Mouse (Mus musculus): ENCODE data around the gene Gm45337. TPM values are rescaled to one million over a fixed set of nuclear protein-coding genes. Genes with fewer than 3 reads are reported as not detected.
"Not testable (repeated sequence)": the region's sequence is repeated elsewhere in the genome, so short reads cannot be mapped to it uniquely, and the experiment has no call there.

Gm45337 gene
- polyA plus RNA-seq (2015; fragmentation: Nextera tagmentation; extraction: Ambion mirVana): not detected in 2 replicates

DNA sequence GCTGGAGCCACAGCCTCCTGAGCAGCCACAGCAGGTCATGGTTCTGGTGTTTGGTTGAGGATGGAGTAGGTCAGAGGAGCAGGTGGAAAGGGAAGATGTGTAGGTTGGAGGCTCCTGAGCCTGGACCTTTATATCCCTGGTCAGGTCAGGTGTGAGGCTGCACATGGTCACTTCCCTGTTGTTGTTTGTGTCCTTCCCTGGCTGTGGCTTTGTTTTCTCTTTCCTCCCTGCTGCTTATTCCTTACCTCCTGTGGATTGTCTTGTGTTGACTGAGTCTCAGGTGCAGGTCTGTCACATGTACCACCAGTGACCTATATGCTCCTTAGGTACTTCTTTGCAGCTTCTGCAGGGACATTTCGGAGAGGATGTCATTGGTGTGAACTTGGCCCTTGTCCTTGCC is at the start of gene Gm45337:
Gene Gm45337 (minus strand): TSS at position 101 of the 400 bp plus-strand sequence.
- Histone ChIP-seq H3K9me3 (no peaks in the 10 kb centered on the region), H3K4me1 (peaks cover 9% of the 10 kb centered on the region), H3K27me3 (replicated peaks) (peaks cover 7% of the 10 kb centered on the region), H3K4me3 (no peak within 1 kb of the TSS), H3K4me2 (no peak within 1 kb of the TSS), H3K36me3 (no peaks in the 10 kb centered on the region), H3K9ac (no peak within 1 kb of the TSS), H3K27ac (replicated peaks) (no peak within 1 kb of the TSS)
- WGBS: 49% methylated on average over 1 of the region's 1 CpGs
- no peak for ATAC-seq (ENCODE audit: extremely low read depth, insufficient number of reproducible peaks, low FRiP score, low TSS enrichment)

DNA sequence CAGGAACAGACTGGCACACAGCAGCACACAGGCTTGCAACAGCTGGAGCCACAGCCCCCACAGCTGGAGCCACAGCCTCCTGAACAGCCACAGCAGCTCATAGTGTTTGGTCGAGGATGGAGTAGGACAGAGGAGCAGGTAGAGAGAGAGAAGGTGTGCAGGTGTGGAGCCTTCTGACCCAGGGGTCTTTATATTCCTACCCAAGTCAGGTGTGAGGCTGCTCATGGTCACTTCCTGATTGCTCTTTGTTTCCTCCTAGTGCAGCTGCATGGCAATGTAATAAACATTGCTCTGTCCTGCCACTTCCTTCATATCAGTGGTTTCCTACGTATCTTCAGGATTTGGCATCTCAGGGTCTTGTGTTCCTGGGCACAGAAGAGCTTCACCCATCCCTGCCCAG is 45.9 kb upstream of the Gm45337 start, which contains the start of gene Gm10153:
Gene Gm10153 (minus strand): TSS at position 101 of the 400 bp plus-strand sequence.
- Histone ChIP-seq H3K4me3 (no peak within 1 kb of the TSS), H3K27me3 (replicated peaks) (0 out of 2 replicates have a peak, but pooled peaks cover 3% of the 10 kb centered on the region), H3K36me3 (no peaks in the 10 kb centered on the region), H3K9ac (no peak within 1 kb of the TSS), H3K27ac (replicated peaks) (no peak within 1 kb of the TSS), H3K4me1 (no peaks in the 10 kb centered on the region), H3K9me3 (no peaks in the 10 kb centered on the region), H3K4me2 (no peak within 1 kb of the TSS)
- 31% methylated on average over 2 of the region's 2 CpGs for WGBS
- ATAC-seq (ENCODE audit: extremely low read depth, insufficient number of reproducible peaks, low FRiP score, low TSS enrichment): no peak

DNA sequence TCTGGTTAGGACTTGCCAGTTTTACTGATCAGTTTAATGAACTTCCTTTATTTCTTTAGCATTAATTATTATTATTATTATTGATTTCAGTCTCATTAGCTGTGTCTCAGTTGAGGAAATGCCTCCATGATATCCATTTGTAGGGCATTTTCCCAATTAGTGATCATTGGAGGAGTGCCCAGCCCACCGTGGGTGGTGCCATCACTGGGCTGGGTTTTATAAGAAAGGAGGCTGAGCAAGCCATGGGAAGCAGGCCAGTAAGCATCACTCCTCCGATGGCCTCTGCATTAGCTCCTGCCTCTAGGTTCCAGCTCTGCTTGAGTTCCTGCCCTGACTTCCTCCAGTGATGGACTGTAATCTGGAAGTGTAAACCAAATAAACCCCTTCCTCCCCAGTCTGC is 43.7 kb upstream of the Gm45337 start:
- no peaks in the 10 kb centered on the region for H3K4me1 ChIP-seq
- ATAC-seq (ENCODE audit: extremely low read depth, insufficient number of reproducible peaks, low FRiP score, low TSS enrichment): no peak
- WGBS: 58% methylated on average over 2 of the region's 2 CpGs
- H3K27ac ChIP-seq (replicated peaks): no peak overlapping the region
- no peaks in the 10 kb centered on the region for H3K36me3 ChIP-seq
- H3K4me2 ChIP-seq: no peak overlapping the region
- no peaks in the 10 kb centered on the region for H3K9me3 ChIP-seq
- peaks cover 3% of the 10 kb centered on the region; the same call in 1 of the 2 replicates for H3K27me3 ChIP-seq (replicated peaks)
- no peak overlapping the region for H3K9ac ChIP-seq
- H3K4me3 ChIP-seq: no peak overlapping the region

DNA sequence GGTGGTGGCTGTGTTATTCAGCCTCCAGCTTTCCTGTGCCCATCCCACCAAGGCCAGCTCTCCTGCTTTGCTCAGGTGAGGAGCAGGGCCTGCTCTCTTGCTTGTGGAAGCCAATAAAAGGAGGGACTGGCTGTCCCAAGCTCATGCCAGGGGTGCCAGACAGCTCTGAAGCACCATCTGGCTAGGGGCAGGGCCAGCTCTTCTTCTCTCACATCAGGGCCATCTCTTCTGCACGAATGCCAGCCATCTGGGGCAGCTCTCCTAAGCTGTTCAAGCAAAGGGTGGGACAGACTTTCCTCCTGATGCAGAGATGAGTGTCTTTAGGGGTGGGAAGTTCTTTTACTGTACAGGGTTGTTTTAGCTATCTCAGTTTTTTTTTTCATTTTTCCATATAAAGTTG is 36.6 kb upstream of the Gm45337 start:
- H3K4me3 ChIP-seq: no peak overlapping the region
- no peak overlapping the region for H3K4me2 ChIP-seq
- ATAC-seq (ENCODE audit: extremely low read depth, insufficient number of reproducible peaks, low FRiP score, low TSS enrichment): no peak
- H3K36me3 ChIP-seq: no peaks in the 10 kb centered on the region
- H3K9me3 ChIP-seq: no peaks in the 10 kb centered on the region
- no peaks in the 10 kb centered on the region for H3K4me1 ChIP-seq
- no peak overlapping the region for H3K9ac ChIP-seq
- no peaks in the 10 kb centered on the region; the same call in 1 of the 2 replicates for H3K27me3 ChIP-seq (replicated peaks)
- H3K27ac ChIP-seq (replicated peaks): no peak overlapping the region
- 29% methylated on average over 1 of the region's 1 CpGs for WGBS

DNA sequence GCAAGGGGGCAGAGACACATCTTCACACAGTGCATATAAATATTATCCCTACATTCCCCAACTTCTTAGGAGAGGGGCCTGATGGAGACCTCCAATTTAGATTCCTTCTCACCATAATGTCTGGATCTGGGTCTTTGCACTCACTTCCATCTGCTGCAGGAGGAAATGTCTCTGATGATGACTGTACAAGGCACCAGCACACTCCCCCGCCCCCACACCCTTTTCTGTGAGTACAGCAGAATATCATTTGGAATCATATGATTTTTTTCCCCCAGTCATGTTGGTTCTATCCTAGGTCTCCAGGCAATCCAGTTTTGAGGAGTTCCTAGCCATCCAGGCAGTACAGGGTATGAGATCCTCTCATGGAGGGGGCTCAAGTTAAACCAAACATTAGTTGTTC is 34.3 kb upstream of the Gm45337 start:
- Histone ChIP-seq H3K9ac (no peak overlapping the region), H3K27ac (replicated peaks) (no peak overlapping the region), H3K36me3 (no peaks in the 10 kb centered on the region), H3K4me2 (no peak overlapping the region), H3K4me3 (no peak overlapping the region), H3K27me3 (replicated peaks) (no peaks in the 10 kb centered on the region), H3K4me1 (no peaks in the 10 kb centered on the region), H3K9me3 (no peaks in the 10 kb centered on the region)
- WGBS: 67% methylated on average over 1 of the region's 1 CpGs
- ATAC-seq (ENCODE audit: extremely low read depth, insufficient number of reproducible peaks, low FRiP score, low TSS enrichment): no peak

DNA sequence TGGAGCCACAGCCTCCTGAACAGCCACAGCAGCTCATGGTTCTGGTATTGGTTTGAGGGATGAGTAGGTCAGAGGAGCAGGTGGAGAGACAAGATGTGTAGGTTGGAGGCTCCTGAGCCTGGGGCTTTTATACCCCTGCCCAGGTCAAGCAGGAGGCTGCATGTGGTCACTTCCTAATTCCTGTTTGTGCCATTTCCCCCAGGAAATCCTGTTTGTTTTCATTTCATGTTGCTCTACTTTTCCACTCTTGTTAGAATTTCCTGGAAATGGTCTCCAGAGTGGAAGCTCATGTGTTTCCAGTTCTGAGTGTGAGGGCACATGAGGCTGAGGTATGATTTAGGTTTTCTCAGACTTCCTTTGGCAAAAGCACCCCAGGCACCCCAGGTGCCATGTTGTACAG is 31.5 kb upstream of the Gm45337 start, which contains the start of gene Krtap5-2:
Gene Krtap5-2 (minus strand): TSS at position 101 of the 400 bp plus-strand sequence.
- not testable (repeated sequence) for H3K4me3 ChIP-seq; H3K27me3 ChIP-seq (replicated peaks); H3K36me3 ChIP-seq; ATAC-seq (ENCODE audit: extremely low read depth, insufficient number of reproducible peaks, low FRiP score, low TSS enrichment); H3K4me2 ChIP-seq; H3K27ac ChIP-seq (replicated peaks); H3K4me1 ChIP-seq; H3K9ac ChIP-seq; H3K9me3 ChIP-seq

DNA sequence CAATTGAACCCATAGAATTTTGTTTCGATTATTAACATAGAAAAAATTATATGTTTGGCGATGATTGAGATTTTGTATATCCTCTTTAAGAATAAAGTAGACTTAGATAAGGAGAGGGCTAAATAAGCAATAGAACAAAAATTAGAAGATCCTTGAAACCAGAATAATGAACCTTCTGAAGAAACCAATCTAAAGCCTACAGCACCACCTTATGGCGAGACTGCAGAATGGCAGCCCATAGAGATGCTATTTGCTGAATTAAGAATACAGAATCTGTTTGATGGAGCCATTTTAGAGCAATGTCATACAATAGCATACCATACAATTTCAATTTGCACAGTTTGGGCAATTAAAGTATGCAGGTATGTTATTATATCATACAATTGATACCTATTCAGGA is 25.4 kb upstream of the Gm45337 start:
- 41% methylated on average over 3 of the region's 3 CpGs for WGBS
- ATAC-seq (ENCODE audit: extremely low read depth, insufficient number of reproducible peaks, low FRiP score, low TSS enrichment): no peak

DNA sequence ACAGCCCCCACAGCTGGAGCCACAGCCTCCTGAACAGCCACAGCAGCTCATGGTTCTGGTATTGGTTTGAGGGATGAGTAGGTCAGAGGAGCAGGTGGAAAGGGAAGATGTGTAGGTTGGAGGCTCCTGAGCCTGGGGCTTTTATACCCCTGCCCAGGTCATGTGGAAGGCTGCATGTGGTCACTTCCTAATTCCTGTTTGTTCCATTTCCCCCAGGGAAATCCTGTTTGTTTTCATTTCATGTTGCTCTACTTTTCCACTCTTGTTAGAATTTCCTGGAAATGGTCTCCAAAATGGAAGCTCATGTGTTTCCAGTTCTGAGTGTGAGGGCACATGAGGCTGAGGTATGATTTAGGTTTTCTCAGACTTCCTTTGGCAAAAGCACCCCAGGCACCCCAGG is 21.2 kb upstream of the Gm45337 start, which contains the start of gene Gm4553:
Gene Gm4553 (minus strand): TSS at position 101 of the 400 bp plus-strand sequence.
- not testable (repeated sequence) for H3K27ac ChIP-seq (replicated peaks); H3K4me1 ChIP-seq; H3K4me2 ChIP-seq; H3K36me3 ChIP-seq; H3K9ac ChIP-seq; H3K27me3 ChIP-seq (replicated peaks); H3K4me3 ChIP-seq; ATAC-seq (ENCODE audit: extremely low read depth, insufficient number of reproducible peaks, low FRiP score, low TSS enrichment); H3K9me3 ChIP-seq

More for the DNA sequence above, 25.4 kb upstream of the Gm45337 start:
- no peak overlapping the region for H3K27ac ChIP-seq (replicated peaks)
- no peaks in the 10 kb centered on the region; the same call in 1 of the 2 replicates for H3K27me3 ChIP-seq (replicated peaks)
- H3K4me1 ChIP-seq: no peaks in the 10 kb centered on the region
- H3K36me3 ChIP-seq: no peaks in the 10 kb centered on the region
- H3K9ac ChIP-seq: no peak overlapping the region
- H3K4me3 ChIP-seq: no peak overlapping the region
- no peak overlapping the region for H3K4me2 ChIP-seq
- H3K9me3 ChIP-seq: no peaks in the 10 kb centered on the region

DNA sequence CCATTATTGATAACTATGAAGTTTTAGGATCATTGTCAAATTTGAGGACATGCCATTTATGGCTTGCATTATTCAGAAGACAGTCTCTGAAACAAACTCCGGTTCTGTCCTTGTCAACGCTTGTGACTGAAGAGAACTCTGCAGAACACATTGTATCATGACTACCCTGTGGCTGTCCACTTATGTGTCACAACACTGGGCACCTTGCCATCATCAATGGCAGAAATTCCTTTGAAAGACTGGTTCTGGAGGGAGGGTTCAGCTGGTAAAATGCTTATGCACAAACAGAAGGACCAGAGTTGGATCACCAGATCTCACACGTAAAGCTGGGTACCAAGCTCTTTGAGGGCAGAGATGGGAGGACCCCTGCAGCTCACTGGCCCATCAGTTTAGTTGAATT is 15.0 kb upstream of the Gm45337 start:
- Histone ChIP-seq H3K9ac (no peak overlapping the region), H3K36me3 (no peaks in the 10 kb centered on the region), H3K4me1 (no peaks in the 10 kb centered on the region), H3K27ac (replicated peaks) (no peak overlapping the region), H3K27me3 (replicated peaks) (peaks cover 8% of the 10 kb centered on the region; the same call in 1 of the 2 replicates), H3K4me3 (no peak overlapping the region), H3K4me2 (no peak overlapping the region), H3K9me3 (no peaks in the 10 kb centered on the region)
- 87% methylated on average over 3 of the region's 3 CpGs for WGBS
- no peak for ATAC-seq (ENCODE audit: extremely low read depth, insufficient number of reproducible peaks, low FRiP score, low TSS enrichment)

DNA sequence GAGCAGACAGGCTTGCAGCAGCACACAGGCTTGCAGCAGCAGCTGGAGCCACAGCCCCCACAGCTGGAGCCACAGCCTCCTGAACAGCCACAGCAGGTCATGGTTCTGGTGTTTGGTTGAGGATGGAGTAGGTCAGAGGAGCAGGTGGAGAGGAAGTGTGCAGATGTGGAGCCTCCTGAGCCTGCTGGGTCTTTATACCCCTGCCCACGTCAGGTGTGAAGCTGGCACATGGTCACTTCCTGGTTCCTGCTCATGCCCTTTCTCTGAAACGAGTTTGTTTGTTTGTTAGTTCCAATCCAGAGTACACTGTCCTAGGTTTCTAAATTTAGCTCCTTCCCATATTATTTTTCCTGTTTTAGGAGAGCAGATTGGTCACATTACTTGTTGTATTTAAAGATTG is 12.6 kb upstream of the Gm45337 start, which contains the start of gene Gm29735:
Gene Gm29735 (minus strand): TSS at position 101 of the 400 bp plus-strand sequence.
- not testable (repeated sequence) for H3K9me3 ChIP-seq; ATAC-seq (ENCODE audit: extremely low read depth, insufficient number of reproducible peaks, low FRiP score, low TSS enrichment); H3K4me3 ChIP-seq; H3K4me1 ChIP-seq; H3K27me3 ChIP-seq (replicated peaks); H3K9ac ChIP-seq; H3K27ac ChIP-seq (replicated peaks); H3K36me3 ChIP-seq; H3K4me2 ChIP-seq
- 48% methylated on average over 2 of the region's 2 CpGs for WGBS

DNA sequence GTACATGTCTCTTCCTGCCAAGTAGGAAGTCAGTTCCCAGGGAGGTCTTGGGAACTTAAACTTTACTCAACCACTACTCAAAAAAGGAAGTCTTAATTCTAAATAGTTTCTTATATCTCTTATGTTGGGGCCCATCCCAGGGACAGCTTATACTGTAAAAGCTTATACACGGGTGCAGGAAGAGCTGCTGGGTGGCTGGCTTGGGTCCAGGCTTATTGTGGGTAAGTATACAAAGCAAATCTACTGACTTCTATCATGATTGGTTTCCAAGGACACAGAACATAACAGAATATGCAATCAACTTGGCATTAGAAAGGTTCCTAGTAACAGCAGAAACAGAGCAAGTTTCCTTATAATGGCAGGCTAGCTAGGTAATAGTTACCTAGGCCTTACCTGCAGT is 10.9 kb upstream of the Gm45337 start:
- H3K4me1 ChIP-seq: no peaks in the 10 kb centered on the region
- no peak for ATAC-seq (ENCODE audit: extremely low read depth, insufficient number of reproducible peaks, low FRiP score, low TSS enrichment)
- H3K9me3 ChIP-seq: no peaks in the 10 kb centered on the region
- no peak overlapping the region for H3K4me2 ChIP-seq
- H3K36me3 ChIP-seq: no peaks in the 10 kb centered on the region
- H3K9ac ChIP-seq: no peak overlapping the region
- H3K27ac ChIP-seq (replicated peaks): no peak overlapping the region
- 49% methylated on average over 1 of the region's 1 CpGs for WGBS
- H3K27me3 ChIP-seq (replicated peaks): peaks cover 4% of the 10 kb centered on the region; the same call in 1 of the 2 replicates
- no peak overlapping the region for H3K4me3 ChIP-seq

DNA sequence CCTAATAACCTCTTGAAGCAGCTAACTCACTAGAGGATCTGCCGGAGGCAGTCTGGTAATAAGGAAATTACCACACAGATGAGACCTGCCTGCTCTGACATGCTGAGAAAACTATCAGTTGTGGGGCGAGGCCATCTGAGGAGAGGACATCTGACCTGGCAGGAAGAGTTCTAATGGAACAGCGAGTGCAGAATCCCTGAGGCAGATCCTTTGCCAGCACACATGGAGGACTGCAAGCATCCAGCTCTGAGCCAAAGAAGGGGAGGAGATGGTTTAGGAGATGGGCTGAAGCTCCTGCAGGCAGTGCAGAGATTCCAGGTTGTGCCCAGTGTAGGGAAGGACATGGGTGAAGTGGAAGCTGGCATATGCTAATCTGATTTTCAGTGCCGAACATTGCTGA is 7.8 kb upstream of the Gm45337 start:
- Histone ChIP-seq H3K9me3 (no peaks in the 10 kb centered on the region), H3K27me3 (replicated peaks) (no peaks in the 10 kb centered on the region; the same call in 1 of the 2 replicates), H3K9ac (no peak overlapping the region), H3K27ac (replicated peaks) (no peak overlapping the region), H3K4me1 (no peaks in the 10 kb centered on the region), H3K4me3 (no peak overlapping the region), H3K4me2 (no peak overlapping the region), H3K36me3 (no peaks in the 10 kb centered on the region)
- 76% methylated on average over 4 of the region's 4 CpGs for WGBS
- ATAC-seq (ENCODE audit: extremely low read depth, insufficient number of reproducible peaks, low FRiP score, low TSS enrichment): no peak

Data from heart, embryonic 13.5 days (tissue).